Mouse (Mus musculus) layer of hippocampus, adult 18-20 months (tissue): ENCODE measurements at regions not wholly inside any gene's neighbourhood (a gene's known extent, or its start where the extent isn't known, plus 50 kb on each side); places are given as distances from the start of the nearest gene placed in this dataset.

ENCODE experiments used
- DNase-seq, 2 experiments: peaks; one replicate each; pipeline ENCODE4 v3.0.0; 2022; ENCODE audit warnings: low spot score in 2 of 2

DNA sequence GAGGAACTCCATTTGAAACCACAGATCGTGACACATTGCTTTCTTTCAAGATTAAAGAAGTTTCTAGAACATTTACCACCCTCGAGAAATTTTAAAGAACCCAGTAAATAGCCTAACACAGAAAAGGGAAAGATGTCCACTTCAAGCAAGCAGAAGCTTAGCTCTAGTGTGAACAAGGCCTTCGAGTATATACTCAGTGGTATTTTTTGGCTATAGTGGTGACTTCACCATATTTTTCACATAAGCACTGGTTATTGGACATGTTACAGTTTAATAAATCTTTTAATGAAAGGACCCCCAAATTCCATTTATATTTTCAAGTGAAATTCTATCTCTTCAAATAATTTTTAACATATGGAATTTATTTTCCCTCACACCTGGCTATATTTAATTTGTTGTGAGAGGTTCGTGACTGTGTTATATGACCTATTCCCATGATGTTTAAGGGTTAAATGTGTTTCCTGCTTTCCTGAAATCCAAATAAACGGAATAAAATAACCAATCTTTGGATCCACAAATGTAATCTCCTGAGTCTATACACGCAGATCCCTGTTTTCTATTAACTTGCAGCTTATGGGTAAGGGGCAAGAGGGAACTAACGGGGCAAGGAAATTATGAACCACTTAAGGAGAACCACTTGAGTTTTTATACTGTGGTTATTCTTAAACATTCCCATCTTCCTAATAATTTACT lies 60.6 kb upstream of the Tas2r134 start:
- no peak for DNase-seq

GRCm38 (mm10) chr2:51563881-51564280 lies 63.4 kb upstream of the Tas2r134 start:
- no peak for DNase-seq

DNA sequence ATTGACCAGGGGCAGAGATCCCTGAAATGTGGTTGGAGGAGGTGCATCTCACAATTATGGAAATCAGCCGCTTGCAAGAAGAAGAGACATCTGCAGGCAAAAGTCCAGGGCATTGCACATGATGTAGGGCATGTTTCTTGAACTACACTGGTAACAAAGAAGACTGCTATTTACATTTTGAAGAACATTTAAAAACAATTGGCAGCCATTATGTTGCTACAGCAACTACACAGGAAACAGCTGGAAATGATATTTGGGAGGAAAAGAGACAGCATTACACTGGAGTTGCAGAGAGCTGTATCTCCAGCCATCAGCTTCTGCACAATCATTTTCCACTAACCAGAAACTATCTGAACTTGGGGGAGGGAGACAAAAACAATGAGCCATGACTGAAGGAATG lies 64.1 kb upstream of the Tas2r134 start:
- DNase-seq: no peak

- DNase-seq: no peak
These were observed 76.4 kb upstream of the Tas2r134 start for GRCm38 (mm10) chr2:51550863-51551262.

- DNase-seq: no peak
These were observed 78.2 kb upstream of the Tas2r134 start for GRCm38 (mm10) chr2:51549125-51549524.

DNA sequence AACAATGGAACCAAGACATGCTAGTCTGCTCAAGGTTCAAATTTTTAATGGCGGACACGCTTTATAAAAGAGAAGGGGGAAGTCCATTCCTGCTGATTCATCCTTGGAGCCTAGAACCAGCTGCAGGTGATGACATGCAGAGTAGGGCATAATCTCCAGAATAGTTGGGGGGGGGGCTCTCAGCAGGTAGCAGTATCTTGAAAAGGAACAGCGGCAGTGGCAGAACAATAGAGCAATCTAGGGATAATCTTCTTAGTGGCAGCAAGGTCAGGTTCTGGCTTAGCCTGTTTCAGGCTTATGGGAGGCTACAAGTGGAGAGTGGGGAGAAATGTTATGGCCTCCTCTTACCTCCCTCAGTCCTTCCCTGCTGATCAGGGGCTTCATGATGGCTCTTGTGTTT lies 81.1 kb upstream of the Tas2r134 start:
- no peak for DNase-seq

DNA sequence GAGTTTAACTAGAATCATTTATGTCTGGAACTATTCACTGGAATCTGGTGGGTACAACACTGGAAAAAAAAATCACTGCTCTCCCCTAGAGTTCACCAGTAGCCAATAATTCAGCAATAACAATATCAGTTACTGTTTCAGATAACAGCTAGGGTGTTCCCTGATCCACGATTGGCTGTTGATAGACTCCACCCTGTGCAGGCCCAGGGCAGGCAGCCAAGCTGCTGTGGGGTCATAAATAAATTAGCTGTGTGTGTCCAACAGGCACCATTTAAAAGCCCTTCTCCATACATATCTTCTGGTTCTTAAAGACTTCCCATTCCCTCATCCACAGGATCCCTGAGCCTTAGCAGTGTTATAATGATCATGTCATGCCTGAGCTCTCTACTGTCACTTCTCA lies 83.4 kb upstream of the Tas2r134 start:
- DNase-seq: no peak

DNA sequence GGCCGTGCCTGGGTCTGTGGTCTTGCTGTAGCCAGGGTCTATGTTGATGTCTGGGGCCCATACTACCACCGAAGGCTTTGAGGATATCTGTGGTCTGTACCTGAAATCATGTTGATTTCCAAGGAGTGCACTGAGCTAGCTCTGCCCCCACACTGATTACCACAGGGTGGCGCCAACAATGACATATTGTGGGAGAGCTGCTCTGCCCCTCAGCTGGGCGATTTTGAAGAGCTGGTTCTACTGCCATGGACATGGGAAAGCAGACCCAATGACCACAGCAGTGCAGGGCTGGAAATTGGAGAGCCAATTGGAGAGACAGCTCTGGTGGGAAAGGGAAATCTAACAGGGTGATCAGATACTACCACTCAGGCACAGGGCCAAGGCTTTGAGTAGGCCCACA lies 85.0 kb upstream of the Tas2r134 start:
- no peak for DNase-seq

- DNase-seq: no peak
These were observed 94.4 kb upstream of the Tas2r134 start for GRCm38 (mm10) chr2:51532709-51533414.

DNA sequence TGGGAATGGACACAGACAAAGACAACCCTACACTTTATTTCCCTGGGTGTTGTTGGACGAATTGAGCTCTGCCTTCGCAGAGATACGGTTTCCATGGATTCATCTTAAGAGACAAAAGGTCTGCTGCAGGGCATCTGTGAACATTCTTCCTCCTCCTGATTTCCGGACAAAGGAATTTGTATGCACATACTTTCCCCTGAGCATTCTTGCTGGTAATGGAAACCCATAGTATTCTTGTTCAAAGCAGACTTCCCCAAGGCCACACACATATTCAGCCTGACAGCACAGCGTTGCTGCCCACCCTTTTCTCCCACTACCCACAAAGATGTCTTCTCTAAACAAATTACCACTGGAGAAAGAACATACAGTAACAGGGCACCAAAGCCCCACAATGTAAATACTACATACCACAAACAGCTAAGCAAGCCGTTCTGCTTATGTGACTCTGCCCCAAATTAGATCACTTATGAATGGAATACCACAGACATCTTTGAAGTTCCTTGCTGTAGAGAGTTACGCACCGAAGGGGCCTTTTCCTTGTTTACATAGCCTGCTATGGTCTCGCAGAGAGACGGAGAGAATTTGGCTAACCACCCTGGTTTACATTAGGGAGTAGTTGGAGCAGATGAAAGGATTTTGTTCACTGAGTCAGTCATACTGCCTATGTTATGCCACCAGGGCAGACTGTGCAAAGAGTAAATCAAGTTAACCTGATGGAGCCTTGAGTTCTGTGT lies 96.0 kb upstream of the Tas2r134 start:
- DNase-seq: no peak

DNA sequence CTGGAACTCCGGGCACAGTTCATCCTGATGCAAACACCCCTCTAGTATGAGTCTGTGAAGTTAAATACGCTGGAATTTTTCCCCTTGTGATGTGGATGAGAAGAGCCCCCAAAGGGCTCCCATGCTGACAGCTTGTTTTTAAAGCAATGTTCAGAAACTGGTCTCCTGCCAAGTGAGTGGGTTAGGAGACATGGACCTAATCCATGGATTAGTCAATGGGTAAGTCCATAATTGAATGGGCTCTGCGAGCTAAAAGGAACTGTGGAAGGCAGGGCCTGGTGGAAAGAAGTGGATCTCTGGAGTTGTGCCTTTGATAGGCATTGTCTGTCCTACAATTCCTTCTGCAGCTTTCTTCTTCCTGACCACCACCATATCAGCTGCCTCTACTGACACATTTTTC lies 104.5 kb upstream of the Tas2r134 start:
- peak in 1 of 2 experiments; percentile 3 for DNase-seq

DNA sequence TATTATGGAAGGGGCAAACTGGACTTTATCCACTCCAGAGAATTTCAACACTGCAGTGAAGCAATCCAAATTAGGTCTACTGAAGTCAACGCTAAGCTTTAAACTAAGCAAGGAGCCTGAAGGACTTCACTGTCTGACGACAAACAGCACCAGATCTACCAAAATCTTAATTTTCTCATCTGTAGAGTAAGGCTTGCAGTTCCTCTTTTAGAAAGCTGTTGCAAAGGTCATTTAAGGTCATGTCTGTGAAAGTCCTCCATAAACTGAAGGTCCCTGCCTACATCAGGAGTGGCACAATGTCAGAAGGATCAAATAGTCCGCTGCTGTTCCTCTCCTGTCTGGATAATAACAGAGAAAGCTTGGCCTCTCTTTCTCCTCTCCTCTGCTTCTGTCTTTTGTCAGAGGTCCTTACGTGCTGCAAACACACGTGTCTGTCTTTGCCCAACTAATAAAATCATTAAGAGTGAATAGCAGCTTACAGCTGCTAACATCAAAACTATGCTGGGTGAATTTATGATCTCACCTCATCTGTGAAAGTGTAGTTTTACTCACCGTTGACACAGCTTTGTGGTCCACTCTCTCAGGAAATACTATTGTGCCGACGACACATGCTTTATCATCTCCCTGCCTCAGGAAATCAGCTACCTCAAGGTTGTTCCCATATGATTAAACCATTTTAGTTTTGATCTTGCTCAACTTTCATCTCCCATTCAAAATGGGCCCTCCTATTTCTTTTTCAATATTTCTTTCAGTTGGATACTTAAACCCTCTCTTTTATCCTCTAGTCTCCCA lies 117.9 kb upstream of the Tas2r134 start:
- no peak for DNase-seq

- no peak for DNase-seq
These were observed 129.4 kb upstream of the Tas2r134 start for GRCm38 (mm10) chr2:51497896-51498295.

- no peak for DNase-seq
These were observed 153.6 kb upstream of the Tas2r134 start for GRCm38 (mm10) chr2:51473753-51474152.

DNA sequence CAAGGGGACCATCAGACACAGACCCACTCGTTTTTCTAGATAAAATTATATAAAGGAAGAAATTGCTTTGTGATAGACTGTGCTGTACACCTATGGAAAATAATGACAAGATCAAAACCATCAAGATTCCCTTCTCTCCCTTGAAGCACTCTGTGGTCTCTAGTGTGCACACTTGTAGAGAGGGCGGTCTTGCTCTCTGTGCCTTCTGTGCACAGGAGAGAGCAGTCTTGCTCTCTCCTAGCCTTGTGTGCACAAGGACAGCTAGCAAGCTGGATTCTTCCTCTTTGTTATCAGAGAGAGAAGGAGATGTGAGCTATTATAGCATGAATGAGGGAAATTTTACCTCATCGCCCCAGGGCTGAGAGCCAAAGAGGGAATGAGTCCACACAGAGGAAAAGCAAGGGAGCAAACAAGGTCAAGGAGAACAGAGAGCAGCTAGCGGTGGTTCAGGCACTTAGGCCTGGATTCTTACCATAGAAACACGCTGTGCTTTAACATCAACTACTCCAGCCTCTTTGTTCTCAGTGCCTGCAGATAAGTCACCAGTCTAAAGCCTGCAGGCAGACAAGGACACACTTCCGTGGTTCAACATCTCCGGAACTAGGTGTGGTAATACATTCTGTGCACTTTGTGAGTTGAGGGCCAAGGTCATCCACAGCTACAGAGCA lies 160.2 kb upstream of the Tas2r134 start:
- DNase-seq: no peak

- DNase-seq: no peak
These were observed 161.3 kb upstream of the Tas2r134 start for GRCm38 (mm10) chr2:51466003-51466402.

DNA sequence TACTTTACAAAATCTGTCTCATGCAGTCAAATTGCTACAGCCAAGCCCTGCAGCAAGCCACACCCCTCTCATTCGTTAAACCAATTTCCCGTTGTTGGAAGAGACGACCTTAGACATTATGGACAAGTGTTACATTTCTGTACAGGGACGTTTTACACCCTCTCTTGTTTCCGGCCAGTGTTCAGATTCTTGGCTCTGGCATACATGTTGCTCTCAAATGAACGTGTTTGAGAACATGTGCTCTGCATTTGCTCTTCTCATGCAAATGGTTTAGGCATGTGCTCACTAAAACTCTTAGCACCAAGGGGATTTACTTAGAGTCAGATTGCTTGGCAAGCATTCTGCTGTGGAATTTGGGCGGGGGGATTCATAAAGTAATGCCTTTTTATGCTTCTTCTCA lies 161.7 kb upstream of the Tas2r134 start:
- DNase-seq: no peak

GRCm38 (mm10) chr2:51464356-51464755 lies 163.0 kb upstream of the Tas2r134 start:
- DNase-seq: no peak

DNA sequence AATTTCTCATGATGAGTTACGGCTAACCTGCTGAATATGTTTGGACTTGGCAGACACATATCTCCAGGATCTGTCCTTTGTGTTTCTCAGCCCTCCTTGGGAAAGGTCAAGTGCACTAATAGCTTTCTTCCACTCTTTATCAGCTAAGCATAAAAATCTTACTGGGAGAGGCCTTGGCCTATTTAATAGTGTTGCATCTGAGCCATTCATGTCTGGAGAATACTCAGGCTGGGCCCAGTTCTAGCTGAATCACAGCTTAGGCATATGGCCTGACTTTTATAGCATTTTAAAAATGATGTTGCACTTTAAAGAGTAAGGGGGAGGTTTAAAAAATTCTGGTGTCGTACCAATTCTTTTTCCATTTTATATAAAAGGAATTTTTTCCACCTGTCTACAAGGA lies 166.4 kb upstream of the Tas2r134 start:
- DNase-seq: peak in 1 of 2 experiments; percentile 14

- no peak for DNase-seq
These were observed 167.8 kb upstream of the Tas2r134 start for GRCm38 (mm10) chr2:51459486-51459885.

DNA sequence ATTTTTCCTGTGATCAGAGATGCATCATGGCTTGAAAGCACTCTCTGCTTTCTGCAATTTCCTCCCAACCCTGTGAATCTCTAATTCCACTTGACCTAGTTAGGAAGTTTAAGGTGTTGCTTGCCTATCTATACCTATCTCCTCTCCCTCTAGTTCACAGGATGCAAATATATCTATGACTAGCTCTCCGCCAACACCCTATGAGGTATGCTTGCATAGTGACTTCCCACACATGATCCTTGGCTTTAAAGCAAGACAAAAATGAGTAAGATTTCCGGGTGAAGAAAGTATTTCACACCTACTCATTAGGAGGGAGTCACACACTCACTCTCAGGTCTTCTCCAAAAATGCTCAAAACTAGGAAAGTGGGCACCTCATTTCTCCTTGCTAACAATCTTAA lies 169.6 kb upstream of the Tas2r134 start:
- DNase-seq: no peak
